Mouse (Mus musculus) ES-Bruce4 (cell line): ENCODE measurements around the gene Pou6f1. TPM values are rescaled to one million over a fixed set of nuclear protein-coding genes. Genes with fewer than 3 reads are reported as not detected.
A peak's percentile ranks its signal among the peaks of the same experiment; 100 is the strongest.

ENCODE experiments used
- H3K27ac ChIP-seq: 2 replicates; pipeline ENCODE4 v1.5.1; 2012; ENCODE audit warnings: low read length, inconsistent platforms; ENCODE audit not compliant: insufficient read depth
- H3K27me3 ChIP-seq: 2 replicates; pipeline ENCODE4 v1.6.1; 2012; ENCODE audit warnings: mild to moderate bottlenecking, low read length, inconsistent platforms; ENCODE audit not compliant: control insufficient read depth, poor library complexity, insufficient read depth, severe bottlenecking
- H3K36me3 ChIP-seq: 2 replicates; pipeline ENCODE4 v1.6.1; 2012; ENCODE audit warnings: inconsistent platforms, mild to moderate bottlenecking, low read length, moderate library complexity; ENCODE audit not compliant: control insufficient read depth, poor library complexity, insufficient read depth, severe bottlenecking
- H3K4me1 ChIP-seq: one replicate; pipeline ENCODE4 v1.8.1; 2011; ENCODE audit warnings: low read length; ENCODE audit not compliant: control insufficient read depth, insufficient read depth
- H3K4me3 ChIP-seq: 2 replicates; pipeline ENCODE4 v1.5.1; 2011; ENCODE audit warnings: low read depth, mild to moderate bottlenecking, low read length
- H3K9ac ChIP-seq: 2 replicates; pipeline ENCODE4 v1.6.1; 2012; ENCODE audit warnings: low read depth, mild to moderate bottlenecking, inconsistent platforms; ENCODE audit not compliant: poor library complexity, severe bottlenecking
- H3K9me3 ChIP-seq: replicated peaks from 2 replicates; pipeline ENCODE4 v1.6.1; 2012; ENCODE audit warnings: mild to moderate bottlenecking, low read length, inconsistent platforms; ENCODE audit not compliant: control insufficient read depth, poor library complexity, insufficient read depth, severe bottlenecking
- CTCF ChIP-seq: IDR thresholded peaks from one replicate; pipeline ENCODE4 v1.8.1; 2011; ENCODE audit warnings: low read depth, low read length
- EP300 ChIP-seq: IDR thresholded peaks from 2 replicates; pipeline ENCODE4 v1.6.1; 2011; ENCODE audit warnings: low read depth, low read length; ENCODE audit not compliant: insufficient read depth
- POLR2A ChIP-seq: IDR thresholded peaks from one replicate; pipeline ENCODE4 v1.8.1; 2011; ENCODE audit warnings: low read length; ENCODE audit not compliant: insufficient read depth
- polyA plus RNA-seq: library from polyadenylated mRNA; stranded (reverse); fragments of >200 nt; gene quantifications from 2 replicates; pipeline ENCODE4 v1.2.4, GENCODE M21; 2011; ENCODE audit warnings: low read depth; ENCODE audit not compliant: missing spikeins, insufficient read depth, insufficient read length

Pou6f1 gene
- polyA plus RNA-seq, 1 experiment, result 7.3 TPM

- Histone ChIP-seq H3K4me3 (no peak overlapping the region), H3K4me1 (peaks cover 7% of the 10 kb centered on the region), H3K27ac (no peak overlapping the region), H3K9ac (peak overlapping the region; percentile 94; the same call in 1 of the 2 replicates), H3K27me3 (no peaks in the 10 kb centered on the region), H3K36me3 (no peaks in the 10 kb centered on the region), H3K9me3 (no peaks in the 10 kb centered on the region)
- TF ChIP-seq POLR2A, result no peak
- peak; percentile 56 for TF ChIP-seq CTCF
These were observed 37.9 kb upstream of the Pou6f1 start for GRCm38 (mm10) chr15:100637661-100638060.

DNA sequence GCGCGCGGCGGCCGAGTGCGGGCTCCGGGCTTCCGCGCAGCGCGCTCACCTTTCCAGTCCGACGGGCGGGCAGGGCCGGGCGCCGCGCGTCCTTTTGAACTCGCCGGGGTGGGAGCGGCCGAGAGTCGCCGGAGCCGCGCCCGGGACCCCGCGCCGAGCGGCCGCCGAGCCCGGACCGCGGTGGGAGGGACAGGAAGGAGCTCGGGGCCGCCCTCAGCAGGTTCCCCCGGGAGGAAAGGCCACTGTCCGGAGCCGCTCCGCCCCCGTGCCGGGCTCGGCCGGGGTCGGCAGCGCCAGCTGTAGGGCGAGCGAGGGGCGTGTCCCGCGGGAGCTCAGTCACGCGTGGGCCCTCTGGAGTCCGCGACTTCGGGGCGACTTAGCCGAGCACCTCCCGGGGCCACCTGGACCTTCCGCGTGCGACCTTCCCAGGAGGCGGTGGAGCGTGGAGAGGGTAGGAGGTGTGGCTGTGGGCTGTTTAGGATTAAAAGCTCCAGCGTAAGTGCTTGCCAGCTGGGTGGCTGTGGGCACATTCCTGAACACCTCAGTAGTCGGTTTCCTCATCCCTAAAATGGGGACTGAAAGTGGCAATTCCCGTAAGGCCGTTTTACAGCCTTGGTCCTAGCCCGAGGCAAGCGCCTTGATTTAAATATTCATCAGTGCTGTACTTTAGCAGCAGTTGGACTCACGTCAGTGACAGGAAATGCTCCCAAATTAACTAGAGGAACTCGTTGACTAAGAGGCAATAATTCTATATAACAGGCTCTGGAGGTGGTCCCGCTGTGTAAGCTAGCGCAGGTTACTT is 37.1 kb upstream of the Pou6f1 start, which contains the start of gene Smagp:
Gene Smagp, minus strand, starts transcription at position 241 of the 802 bp plus-strand sequence.
- Histone ChIP-seq H3K4me1 (peaks cover 10% of the 10 kb centered on the region), H3K9me3 (no peaks in the 10 kb centered on the region), H3K36me3 (no peaks in the 10 kb centered on the region), H3K9ac (peak within 1 kb of the TSS; percentile 94), H3K4me3 (peak within 1 kb of the TSS; percentile 67), H3K27ac (peak within 1 kb of the TSS; percentile 60), H3K27me3 (no peaks in the 10 kb centered on the region)
- TF ChIP-seq EP300 (no peak), POLR2A (no peak), CTCF (no peak)

GRCm38 (mm10) chr15:100635851-100636645 is 36.3 kb upstream of the Pou6f1 start:
- Histone ChIP-seq H3K27me3 (no peaks in the 10 kb centered on the region), H3K4me3 (peak overlapping the region; percentile 67), H3K9ac (peak overlapping the region; percentile 94), H3K9me3 (no peaks in the 10 kb centered on the region), H3K4me1 (peaks cover 14% of the 10 kb centered on the region), H3K36me3 (no peaks in the 10 kb centered on the region), H3K27ac (peak overlapping the region; percentile 60)
- TF ChIP-seq EP300 (no peak), POLR2A (no peak), CTCF (no peak)

- Histone ChIP-seq H3K4me3 (peak overlapping the region; percentile 65), H3K27ac (peak overlapping the region; percentile 60), H3K27me3 (no peaks in the 10 kb centered on the region)
These were observed 35.5 kb upstream of the Pou6f1 start for GRCm38 (mm10) chr15:100635239-100635638.

DNA sequence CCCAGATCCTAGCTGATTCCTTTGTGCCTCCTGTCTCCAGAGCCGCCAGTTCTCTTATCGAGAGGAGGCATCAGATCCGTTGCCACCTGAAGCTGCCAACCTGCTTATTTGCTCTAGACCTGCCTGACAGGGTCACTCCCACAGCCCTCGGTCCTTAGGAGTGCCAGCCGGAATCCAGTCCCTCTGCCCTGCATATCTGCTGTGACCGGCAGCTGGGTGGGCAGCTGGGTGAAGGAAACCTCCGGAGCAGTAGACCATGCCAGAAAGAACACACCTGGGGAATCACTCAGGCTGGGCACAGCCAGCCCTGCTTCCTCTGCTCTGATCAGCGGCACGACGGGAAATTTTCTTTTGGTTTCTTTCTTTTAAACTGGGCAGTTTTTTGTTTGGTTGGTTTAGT is 33.6 kb upstream of the Pou6f1 start:
- no peaks in the 10 kb centered on the region for H3K9me3 ChIP-seq
- H3K4me1 ChIP-seq, result peaks cover 21% of the 10 kb centered on the region
- no peak overlapping the region for H3K4me3 ChIP-seq
- no peaks in the 10 kb centered on the region for H3K27me3 ChIP-seq
- no peak for TF ChIP-seq POLR2A
- no peak for TF ChIP-seq CTCF
- TF ChIP-seq EP300, result no peak
- H3K27ac ChIP-seq, result no peak overlapping the region
- no peak overlapping the region for H3K9ac ChIP-seq
- no peaks in the 10 kb centered on the region for H3K36me3 ChIP-seq

More at GRCm38 (mm10) chr15:100635239-100635638, 35.5 kb upstream of the Pou6f1 start:
- no peak for TF ChIP-seq EP300
- TF ChIP-seq CTCF, result no peak
- no peak for TF ChIP-seq POLR2A
- Histone ChIP-seq H3K9me3 (no peaks in the 10 kb centered on the region), H3K9ac (peak overlapping the region; percentile 42; the same call in 1 of the 2 replicates), H3K36me3 (no peaks in the 10 kb centered on the region), H3K4me1 (peaks cover 16% of the 10 kb centered on the region)

DNA sequence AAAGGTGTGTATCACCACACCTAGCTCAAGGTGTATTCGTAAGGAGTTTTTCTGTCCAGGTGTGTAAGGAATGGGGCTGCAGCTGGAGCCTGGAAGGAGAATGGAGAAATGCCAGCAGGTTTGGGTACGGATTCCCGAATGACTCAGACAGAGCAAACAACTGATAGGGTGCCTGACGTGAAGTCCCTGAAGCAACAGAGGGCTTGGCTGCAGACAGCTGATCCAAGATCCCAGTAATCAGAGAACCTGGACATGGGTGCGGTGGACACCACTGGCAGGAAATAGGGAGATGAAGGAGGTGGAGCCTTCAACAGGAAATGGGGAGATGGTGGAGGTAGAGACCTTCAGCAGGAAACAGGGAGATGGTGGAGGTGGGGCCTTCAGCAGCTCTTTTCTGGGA is 32.5 kb upstream of the Pou6f1 start:
- Histone ChIP-seq H3K27me3 (no peaks in the 10 kb centered on the region), H3K9me3 (no peaks in the 10 kb centered on the region), H3K36me3 (no peaks in the 10 kb centered on the region), H3K4me3 (no peak overlapping the region), H3K27ac (peak overlapping the region; percentile 20; the same call in 1 of the 2 replicates), H3K4me1 (peaks cover 21% of the 10 kb centered on the region), H3K9ac (no peak overlapping the region)
- TF ChIP-seq CTCF (no peak), POLR2A (no peak), EP300 (no peak)
